Mouse (Mus musculus): ENCODE data around the gene Arhgef19. TPM values are rescaled to one million over a fixed set of nuclear protein-coding genes. Genes with fewer than 3 reads are reported as not detected.
A peak's percentile ranks its signal among the peaks of the same experiment; 100 is the strongest.

Arhgef19 gene
- polyA plus RNA-seq (2014; fragmentation: Nextera tagmentation; extraction: Ambion mirVana) = 5.8 and 6.1 TPM in 2 replicates

GRCm38 (mm10) chr4:141239388-141240125 is at the start of gene Arhgef19:
Gene Arhgef19, plus strand, starts transcription at chr4:141239499.
- Histone ChIP-seq H3K27me3 (ENCODE audit: control insufficient read depth, insufficient read depth, low read length) (peaks cover 47% of the 10 kb centered on the region), H3K4me2 (ENCODE audit: low read depth, low read length) (peak within 1 kb of the TSS; percentile 58), H3K27ac (replicated peaks; ENCODE audit: low read depth, low read length) (no peak within 1 kb of the TSS), H3K36me3 (replicated peaks; ENCODE audit: control insufficient read depth, insufficient read depth, low read depth, low read length) (no peaks in the 10 kb centered on the region), H3K9ac (replicated peaks; ENCODE audit: low read length) (peak within 1 kb of the TSS; percentile 52), H3K4me1 (ENCODE audit: control insufficient read depth, insufficient read depth, low read length) (peaks cover 10% of the 10 kb centered on the region), H3K4me3 (ENCODE audit: low read depth, low read length) (peak within 1 kb of the TSS; percentile 36), H3K9me3 (replicated peaks; ENCODE audit: control insufficient read depth, low read length) (no peaks in the 10 kb centered on the region)
- ATAC-seq (replicated peaks; ENCODE audit: insufficient number of reproducible peaks, low FRiP score, low TSS enrichment, low read depth) = peak; percentile 90
- DNase-seq (ENCODE audit: low spot score) = peak; percentile 90
- 2% methylated on average over 31 of the region's 31 CpGs for WGBS

- ATAC-seq (replicated peaks; ENCODE audit: insufficient number of reproducible peaks, low FRiP score, low TSS enrichment, low read depth) (no peak), DNase-seq (ENCODE audit: low spot score) (no peak)
- Histone ChIP-seq H3K27me3 (ENCODE audit: control insufficient read depth, insufficient read depth, low read length) (no peaks in the 10 kb centered on the region), H3K4me3 (ENCODE audit: low read depth, low read length) (no peak overlapping the region), H3K36me3 (replicated peaks; ENCODE audit: control insufficient read depth, insufficient read depth, low read depth, low read length) (no peaks in the 10 kb centered on the region), H3K4me2 (ENCODE audit: low read depth, low read length) (no peak overlapping the region), H3K9ac (replicated peaks; ENCODE audit: low read length) (no peak overlapping the region), H3K27ac (replicated peaks; ENCODE audit: low read depth, low read length) (no peak overlapping the region), H3K9me3 (replicated peaks; ENCODE audit: control insufficient read depth, low read length) (no peaks in the 10 kb centered on the region), H3K4me1 (ENCODE audit: control insufficient read depth, insufficient read depth, low read length) (peaks cover under 1% of the 10 kb centered on the region)
- 89% methylated on average over 7 of the region's 7 CpGs for WGBS
Measured at GRCm38 (mm10) chr4:141191294-141191693, 48.0 kb upstream of the Arhgef19 start.

- 95% methylated on average over 6 of the region's 6 CpGs for WGBS
- H3K4me2 ChIP-seq (ENCODE audit: low read depth, low read length) = no peak overlapping the region
- no peak overlapping the region for H3K4me3 ChIP-seq (ENCODE audit: low read depth, low read length)
- no peaks in the 10 kb centered on the region; the same call in none of the 2 replicates for H3K36me3 ChIP-seq (replicated peaks; ENCODE audit: control insufficient read depth, insufficient read depth, low read depth, low read length)
- H3K27me3 ChIP-seq (ENCODE audit: control insufficient read depth, insufficient read depth, low read length) = no peaks in the 10 kb centered on the region
- no peak overlapping the region for H3K9ac ChIP-seq (replicated peaks; ENCODE audit: low read length)
- ATAC-seq (replicated peaks; ENCODE audit: insufficient number of reproducible peaks, low FRiP score, low TSS enrichment, low read depth) (no peak), DNase-seq (ENCODE audit: low spot score) (no peak)
- no peaks in the 10 kb centered on the region for H3K9me3 ChIP-seq (replicated peaks; ENCODE audit: control insufficient read depth, low read length)
- H3K27ac ChIP-seq (replicated peaks; ENCODE audit: low read depth, low read length) = no peak overlapping the region
- H3K4me1 ChIP-seq (ENCODE audit: control insufficient read depth, insufficient read depth, low read length) = no peaks in the 10 kb centered on the region
Measured at GRCm38 (mm10) chr4:141194553-141194952, 44.7 kb upstream of the Arhgef19 start.

- H3K9me3 ChIP-seq (replicated peaks; ENCODE audit: control insufficient read depth, low read length) = no peaks in the 10 kb centered on the region
- no peaks in the 10 kb centered on the region for H3K27me3 ChIP-seq (ENCODE audit: control insufficient read depth, insufficient read depth, low read length)
- H3K36me3 ChIP-seq (replicated peaks; ENCODE audit: control insufficient read depth, insufficient read depth, low read depth, low read length) = no peaks in the 10 kb centered on the region; the same call in none of the 2 replicates
- H3K4me2 ChIP-seq (ENCODE audit: low read depth, low read length) = no peak overlapping the region
- no peak overlapping the region for H3K4me3 ChIP-seq (ENCODE audit: low read depth, low read length)
- ATAC-seq (replicated peaks; ENCODE audit: insufficient number of reproducible peaks, low FRiP score, low TSS enrichment, low read depth) = no peak
- DNase-seq (ENCODE audit: low spot score) = no peak
- H3K4me1 ChIP-seq (ENCODE audit: control insufficient read depth, insufficient read depth, low read length) = no peaks in the 10 kb centered on the region
- 97% methylated on average over 13 of the region's 13 CpGs for WGBS
- H3K27ac ChIP-seq (replicated peaks; ENCODE audit: low read depth, low read length) = no peak overlapping the region
- no peak overlapping the region for H3K9ac ChIP-seq (replicated peaks; ENCODE audit: low read length)
Measured at GRCm38 (mm10) chr4:141196981-141197685, 42.2 kb upstream of the Arhgef19 start.

GRCm38 (mm10) chr4:141197686-141198035 is 41.6 kb upstream of the Arhgef19 start:
- H3K9me3 ChIP-seq (replicated peaks; ENCODE audit: control insufficient read depth, low read length) = no peaks in the 10 kb centered on the region
- WGBS = 93% methylated on average over 13 of the region's 13 CpGs
- H3K36me3 ChIP-seq (replicated peaks; ENCODE audit: control insufficient read depth, insufficient read depth, low read depth, low read length) = no peaks in the 10 kb centered on the region; the same call in none of the 2 replicates

GRCm38 (mm10) chr4:141200906-141201305 is 38.4 kb upstream of the Arhgef19 start:
- H3K4me3 ChIP-seq (ENCODE audit: low read depth, low read length) = no peak overlapping the region
- H3K36me3 ChIP-seq (replicated peaks; ENCODE audit: control insufficient read depth, insufficient read depth, low read depth, low read length) = no peaks in the 10 kb centered on the region; the same call in none of the 2 replicates
- no peaks in the 10 kb centered on the region for H3K9me3 ChIP-seq (replicated peaks; ENCODE audit: control insufficient read depth, low read length)
- no peak overlapping the region for H3K9ac ChIP-seq (replicated peaks; ENCODE audit: low read length)
- no peak overlapping the region for H3K27ac ChIP-seq (replicated peaks; ENCODE audit: low read depth, low read length)
- DNase-seq (ENCODE audit: low spot score) = no peak
- no peak overlapping the region for H3K4me2 ChIP-seq (ENCODE audit: low read depth, low read length)
- ATAC-seq (replicated peaks; ENCODE audit: insufficient number of reproducible peaks, low FRiP score, low TSS enrichment, low read depth) = no peak
- 83% methylated on average over 11 of the region's 11 CpGs for WGBS
- no peaks in the 10 kb centered on the region for H3K27me3 ChIP-seq (ENCODE audit: control insufficient read depth, insufficient read depth, low read length)
- no peaks in the 10 kb centered on the region for H3K4me1 ChIP-seq (ENCODE audit: control insufficient read depth, insufficient read depth, low read length)

More at GRCm38 (mm10) chr4:141197686-141198035, 41.6 kb upstream of the Arhgef19 start:
- Histone ChIP-seq H3K27ac (replicated peaks; ENCODE audit: low read depth, low read length) (no peak overlapping the region), H3K4me2 (ENCODE audit: low read depth, low read length) (no peak overlapping the region), H3K4me1 (ENCODE audit: control insufficient read depth, insufficient read depth, low read length) (no peaks in the 10 kb centered on the region), H3K4me3 (ENCODE audit: low read depth, low read length) (no peak overlapping the region), H3K9ac (replicated peaks; ENCODE audit: low read length) (no peak overlapping the region), H3K27me3 (ENCODE audit: control insufficient read depth, insufficient read depth, low read length) (no peaks in the 10 kb centered on the region)
- DNase-seq (ENCODE audit: low spot score) (no peak), ATAC-seq (replicated peaks; ENCODE audit: insufficient number of reproducible peaks, low FRiP score, low TSS enrichment, low read depth) (no peak)

- no peak overlapping the region for H3K4me3 ChIP-seq (ENCODE audit: low read depth, low read length)
- no peaks in the 10 kb centered on the region for H3K9me3 ChIP-seq (replicated peaks; ENCODE audit: control insufficient read depth, low read length)
- H3K4me2 ChIP-seq (ENCODE audit: low read depth, low read length) = no peak overlapping the region
- H3K36me3 ChIP-seq (replicated peaks; ENCODE audit: control insufficient read depth, insufficient read depth, low read depth, low read length) = no peaks in the 10 kb centered on the region; the same call in none of the 2 replicates
- DNase-seq (ENCODE audit: low spot score) (no peak), ATAC-seq (replicated peaks; ENCODE audit: insufficient number of reproducible peaks, low FRiP score, low TSS enrichment, low read depth) (no peak)
- no peaks in the 10 kb centered on the region for H3K27me3 ChIP-seq (ENCODE audit: control insufficient read depth, insufficient read depth, low read length)
- WGBS = 86% methylated on average over 6 of the region's 6 CpGs
- H3K27ac ChIP-seq (replicated peaks; ENCODE audit: low read depth, low read length) = no peak overlapping the region
- H3K4me1 ChIP-seq (ENCODE audit: control insufficient read depth, insufficient read depth, low read length) = no peaks in the 10 kb centered on the region
- no peak overlapping the region for H3K9ac ChIP-seq (replicated peaks; ENCODE audit: low read length)
Measured at GRCm38 (mm10) chr4:141202192-141202591, 37.1 kb upstream of the Arhgef19 start.

GRCm38 (mm10) chr4:141204580-141205061 is 34.7 kb upstream of the Arhgef19 start:
- H3K4me3 ChIP-seq (ENCODE audit: low read depth, low read length) = no peak overlapping the region
- H3K27me3 ChIP-seq (ENCODE audit: control insufficient read depth, insufficient read depth, low read length) = no peaks in the 10 kb centered on the region
- no peak overlapping the region for H3K4me2 ChIP-seq (ENCODE audit: low read depth, low read length)
- ATAC-seq (replicated peaks; ENCODE audit: insufficient number of reproducible peaks, low FRiP score, low TSS enrichment, low read depth) (no peak), DNase-seq (ENCODE audit: low spot score) (peak; percentile 13)
- H3K9me3 ChIP-seq (replicated peaks; ENCODE audit: control insufficient read depth, low read length) = no peaks in the 10 kb centered on the region
- no peak overlapping the region for H3K27ac ChIP-seq (replicated peaks; ENCODE audit: low read depth, low read length)
- no peaks in the 10 kb centered on the region; the same call in 1 of the 2 replicates for H3K36me3 ChIP-seq (replicated peaks; ENCODE audit: control insufficient read depth, insufficient read depth, low read depth, low read length)
- no peak overlapping the region for H3K9ac ChIP-seq (replicated peaks; ENCODE audit: low read length)
- WGBS = 68% methylated on average over 4 of the region's 4 CpGs
- no peaks in the 10 kb centered on the region for H3K4me1 ChIP-seq (ENCODE audit: control insufficient read depth, insufficient read depth, low read length)

All from embryonic facial prominence, embryonic 11.5 days (tissue).